Mouse (Mus musculus) lung, embryonic 15.5 days (tissue): ENCODE measurements around the gene Dnajc22. TPM values are rescaled to one million over a fixed set of nuclear protein-coding genes. Genes with fewer than 3 reads are reported as not detected.
"Not testable (repeated sequence)": the region's sequence is repeated elsewhere in the genome, so short reads cannot be mapped to it uniquely, and the experiment has no call there.

Experiments
- ATAC-seq: fragments of 200-750 bp; cut with Nextera tagmentation; 2 replicates; pipeline ENCODE4 v1.8.0; 2017; ENCODE audit warnings: moderate number of reproducible peaks, borderline replicate concordance; ENCODE audit not compliant: low FRiP score, low TSS enrichment; ENCODE audit errors: extremely low read depth
- H3K27ac ChIP-seq: fragments of 300-500 bp; sonication (generic); 2 replicates; pipeline ENCODE4 v1.5.1; 2015; ENCODE audit warnings: moderate library complexity, mild to moderate bottlenecking, inconsistent platforms
- H3K27me3 ChIP-seq: fragments of 300-500 bp; sonication (generic); 2 replicates; pipeline ENCODE4 v1.6.1; 2015; ENCODE audit warnings: inconsistent platforms
- H3K36me3 ChIP-seq: fragments of 300-500 bp; sonication (generic); 2 replicates; pipeline ENCODE4 v1.6.1; 2015; ENCODE audit warnings: inconsistent platforms
- H3K4me1 ChIP-seq: fragments of 300-500 bp; sonication (generic); 2 replicates; pipeline ENCODE4 v1.6.1; 2015; ENCODE audit warnings: inconsistent platforms
- H3K4me2 ChIP-seq: fragments of 300-500 bp; sonication (generic); 2 replicates; pipeline ENCODE4 v1.6.1; 2015; ENCODE audit warnings: inconsistent platforms, mild to moderate bottlenecking, moderate library complexity
- H3K4me3 ChIP-seq: fragments of 300-500 bp; sonication (generic); 2 replicates; pipeline ENCODE4 v1.5.1; 2015; ENCODE audit warnings: mild to moderate bottlenecking, inconsistent platforms
- H3K9ac ChIP-seq: fragments of 300-500 bp; sonication (generic); 2 replicates; pipeline ENCODE4 v1.6.1; 2015; ENCODE audit warnings: inconsistent platforms
- H3K9me3 ChIP-seq: fragments of 300-500 bp; sonication (generic); 2 replicates; pipeline ENCODE4 v1.6.1; 2016; ENCODE audit warnings: inconsistent platforms
- WGBS: fragments of 180-500 bp; shearing (Covaris S2); methylation state at CpG from one replicate; pipeline ENCODE4 v1.1.7; 2015; 5-methylcytosine and 5-hydroxymethylcytosine counted together
- polyA plus RNA-seq: library from polyadenylated mRNA; unstranded; fragments of >200 nt; fragmentation: Nextera tagmentation; extraction: Ambion mirVana; gene quantifications from 2 replicates; pipeline ENCODE4 v1.2.1, GENCODE M21; 2015

Gene Dnajc22
- polyA plus RNA-seq, 1 experiment from 2014 or later, result 1.9 TPM

DNA sequence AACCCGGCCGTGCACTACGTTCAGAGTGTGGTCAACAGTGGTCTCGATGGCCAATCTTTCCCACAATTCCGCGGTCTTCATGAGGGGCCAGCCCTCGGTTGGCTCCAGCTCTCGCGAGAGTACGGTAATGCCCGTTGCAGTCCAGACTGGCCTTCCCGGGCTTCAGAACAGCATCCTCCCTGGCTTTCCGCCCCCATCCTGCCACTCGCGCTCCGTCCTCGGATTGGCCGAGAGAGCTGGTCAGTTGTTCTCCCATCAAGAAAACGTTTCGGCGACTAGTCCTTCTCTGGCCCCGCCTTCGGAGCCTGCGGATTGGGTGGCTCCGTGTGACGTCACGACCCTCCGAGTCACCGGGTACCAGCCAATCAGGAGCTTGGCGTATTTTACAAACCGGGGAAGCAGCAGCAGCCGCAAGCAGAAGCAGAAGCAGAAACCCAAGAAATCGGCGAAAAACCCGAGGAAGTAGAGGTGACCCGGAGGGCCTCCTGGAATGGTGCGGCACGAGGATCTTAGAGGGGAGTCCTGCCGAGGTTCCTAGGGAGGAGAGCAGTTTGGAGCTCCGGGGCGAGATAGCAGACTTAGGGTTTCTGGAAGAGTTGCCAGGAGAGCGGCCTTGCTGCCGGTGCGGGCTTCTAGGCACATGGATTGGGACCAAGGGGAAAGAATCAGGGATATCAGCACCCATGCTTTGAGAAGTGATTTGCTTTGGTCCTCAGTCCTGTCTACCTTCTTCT lies 18.2 kb upstream of the Dnajc22 start:
- H3K27ac ChIP-seq, result peak overlapping the region; percentile 96
- under 1% methylated on average over 44 of the region's 44 CpGs for WGBS
- H3K9ac ChIP-seq, result peak overlapping the region; percentile 61
- peak overlapping the region; percentile 61 for H3K4me3 ChIP-seq
- H3K27me3 ChIP-seq, result no peaks in the 10 kb centered on the region
- peak; percentile 98 for ATAC-seq
- no peaks in the 10 kb centered on the region for H3K9me3 ChIP-seq
- peak overlapping the region; percentile 82 for H3K4me2 ChIP-seq
- H3K36me3 ChIP-seq, result peaks cover 25% of the 10 kb centered on the region
- peaks cover 27% of the 10 kb centered on the region for H3K4me1 ChIP-seq

DNA sequence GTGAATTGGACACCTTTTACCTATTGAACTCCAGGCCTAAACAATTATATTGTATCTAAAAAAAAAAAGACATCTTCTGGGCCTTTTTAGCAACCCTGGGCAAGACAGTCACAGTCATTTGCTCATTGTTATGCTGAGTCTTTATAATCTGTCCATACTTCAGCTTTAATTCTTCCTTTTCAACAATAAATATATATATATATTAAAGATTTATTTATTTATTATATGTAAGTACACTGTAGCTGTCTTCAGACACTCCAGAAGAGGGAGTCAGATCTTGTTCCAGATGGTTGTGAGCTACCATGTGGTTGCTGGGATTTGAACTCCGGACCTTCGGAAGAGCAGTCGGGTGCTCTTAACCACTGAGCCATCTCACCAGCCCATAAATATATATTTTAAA lies 17.0 kb upstream of the Dnajc22 start:
- ATAC-seq, H3K27ac ChIP-seq, H3K9me3 ChIP-seq, H3K9ac ChIP-seq, H3K27me3 ChIP-seq: not testable (repeated sequence)
- Histone ChIP-seq H3K4me1 (peaks cover 27% of the 10 kb centered on the region), H3K36me3 (peaks cover 33% of the 10 kb centered on the region), H3K4me2 (peak overlapping the region; percentile 82), H3K4me3 (peak overlapping the region; percentile 61)
- WGBS, result 93% methylated on average over 3 of the region's 3 CpGs

DNA sequence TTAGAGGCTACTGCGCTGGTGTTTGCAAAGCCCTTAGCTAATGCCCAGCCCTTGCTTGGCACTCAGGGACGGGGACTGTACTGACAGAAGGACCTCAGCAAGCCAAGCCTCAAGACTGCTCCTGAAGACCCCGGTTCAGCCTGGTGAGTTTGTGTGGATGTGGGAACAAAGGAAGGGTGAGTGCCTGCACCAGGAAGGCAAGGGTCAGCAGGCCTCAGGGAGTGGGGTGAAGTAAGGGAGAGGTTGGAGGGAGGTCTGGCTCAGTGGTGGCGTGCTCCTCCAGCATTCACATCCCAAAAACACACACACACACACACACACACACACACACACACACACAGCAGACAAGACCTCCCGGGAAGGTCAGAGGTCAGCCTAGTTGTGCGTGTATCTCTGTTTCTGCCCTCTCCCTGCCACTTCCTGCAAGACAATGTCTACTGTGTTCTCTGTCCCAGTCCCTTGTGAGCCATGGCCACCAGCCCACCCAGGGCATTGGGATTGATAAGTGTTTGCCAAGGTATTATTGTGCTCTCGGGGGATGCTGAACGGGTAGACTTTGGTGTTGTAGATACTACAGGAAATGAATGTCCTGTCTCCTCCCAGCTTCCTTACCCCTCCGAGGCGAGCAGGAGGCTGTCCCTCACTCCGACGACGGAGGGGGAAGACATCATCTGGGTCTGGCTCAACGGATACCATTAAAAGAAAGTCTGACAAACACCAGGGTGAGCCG lies 14.6 kb upstream of the Dnajc22 start:
- H3K27ac ChIP-seq, result no peak overlapping the region
- 69% methylated on average over 15 of the region's 15 CpGs for WGBS
- H3K4me3 ChIP-seq, result no peak overlapping the region
- no peak overlapping the region for H3K4me2 ChIP-seq
- no peaks in the 10 kb centered on the region for H3K9me3 ChIP-seq
- H3K27me3 ChIP-seq, result no peaks in the 10 kb centered on the region
- no peak for ATAC-seq
- peaks cover 56% of the 10 kb centered on the region for H3K36me3 ChIP-seq
- peaks cover 27% of the 10 kb centered on the region for H3K4me1 ChIP-seq
- no peak overlapping the region for H3K9ac ChIP-seq

DNA sequence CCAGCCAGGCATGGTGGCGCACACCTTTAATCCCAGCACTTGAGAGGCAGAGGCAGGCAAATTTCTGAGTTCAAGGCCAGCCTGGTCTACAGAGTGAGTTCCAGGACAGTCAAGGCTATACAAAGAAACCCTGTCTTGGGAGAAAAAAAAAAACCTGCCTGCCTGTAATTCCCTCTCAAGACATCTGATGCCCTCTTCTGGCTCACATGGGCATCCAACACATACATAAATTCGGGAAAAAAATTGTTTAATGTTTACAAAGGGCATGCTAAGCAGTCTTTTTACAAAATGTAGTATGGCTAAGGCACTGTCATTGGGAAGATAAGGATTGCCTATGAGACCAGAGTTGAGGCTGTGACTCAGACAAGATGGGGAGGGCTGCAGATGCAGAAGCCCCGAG lies 13.2 kb upstream of the Dnajc22 start:
- no peak overlapping the region for H3K9ac ChIP-seq
- H3K4me2 ChIP-seq, result no peak overlapping the region
- no peak overlapping the region for H3K27ac ChIP-seq
- peaks cover 12% of the 10 kb centered on the region for H3K27me3 ChIP-seq
- no peak overlapping the region for H3K4me3 ChIP-seq
- peaks cover 56% of the 10 kb centered on the region for H3K36me3 ChIP-seq
- WGBS, result 66% methylated on average over 3 of the region's 3 CpGs
- H3K4me1 ChIP-seq, result peaks cover 30% of the 10 kb centered on the region
- ATAC-seq, result no peak
- H3K9me3 ChIP-seq, result no peaks in the 10 kb centered on the region

DNA sequence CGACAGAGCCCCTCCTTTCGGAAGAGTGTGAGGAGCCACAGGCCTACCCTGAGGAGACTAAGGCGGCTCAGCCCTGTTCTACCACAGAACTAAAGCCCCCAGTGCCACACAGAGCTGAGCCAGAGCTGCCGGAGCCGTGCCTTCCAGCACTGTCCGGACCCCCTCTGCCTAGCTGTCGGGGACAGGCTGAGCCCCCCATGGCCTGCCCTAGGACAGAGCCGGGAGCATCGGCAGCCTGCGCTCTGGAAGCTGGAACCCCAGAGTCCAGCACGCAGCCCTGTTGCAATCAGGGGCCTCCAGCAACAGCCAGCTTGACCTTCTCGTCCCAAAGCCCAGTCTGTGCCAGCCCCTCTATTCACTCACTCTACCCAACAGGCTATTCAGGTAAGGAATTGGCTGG lies 10.6 kb upstream of the Dnajc22 start:
- H3K27ac ChIP-seq, result no peak overlapping the region
- H3K36me3 ChIP-seq, result peaks cover 46% of the 10 kb centered on the region
- no peak overlapping the region for H3K9ac ChIP-seq
- ATAC-seq, result no peak; the same call in 1 of the 2 replicates
- H3K9me3 ChIP-seq, result no peaks in the 10 kb centered on the region
- peaks cover 37% of the 10 kb centered on the region for H3K27me3 ChIP-seq
- WGBS, result 96% methylated on average over 12 of the region's 12 CpGs
- peaks cover 11% of the 10 kb centered on the region for H3K4me1 ChIP-seq
- H3K4me3 ChIP-seq, result no peak overlapping the region
- no peak overlapping the region for H3K4me2 ChIP-seq

DNA sequence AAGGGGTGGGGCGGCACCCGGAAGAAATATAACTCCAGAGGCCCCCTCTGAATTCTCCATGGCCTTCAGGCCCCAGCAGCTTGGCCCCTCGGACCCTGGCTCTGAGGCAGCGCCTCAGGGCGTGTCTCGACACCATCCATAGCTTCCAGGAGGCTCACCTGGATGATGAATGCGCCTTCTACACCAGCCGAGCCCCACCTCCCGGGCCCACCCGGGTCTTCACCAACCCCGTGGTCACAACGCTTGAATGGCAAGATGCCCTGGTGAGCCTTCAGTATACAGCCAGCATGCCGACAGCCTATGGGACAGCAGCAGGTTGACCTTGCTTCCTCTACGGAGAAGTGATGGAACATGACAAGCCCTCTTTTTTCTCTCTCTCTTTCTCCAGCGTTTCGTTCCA lies 10.1 kb upstream of the Dnajc22 start:
- H3K4me1 ChIP-seq, result peaks cover 10% of the 10 kb centered on the region; the same call in 1 of the 2 replicates
- no peak for ATAC-seq
- H3K4me2 ChIP-seq, result no peak overlapping the region
- H3K27me3 ChIP-seq, result peaks cover 42% of the 10 kb centered on the region
- WGBS, result 87% methylated on average over 16 of the region's 16 CpGs
- H3K36me3 ChIP-seq, result peaks cover 42% of the 10 kb centered on the region
- H3K9ac ChIP-seq, result no peak overlapping the region
- no peak overlapping the region for H3K27ac ChIP-seq
- no peak overlapping the region for H3K4me3 ChIP-seq
- H3K9me3 ChIP-seq, result no peaks in the 10 kb centered on the region

DNA sequence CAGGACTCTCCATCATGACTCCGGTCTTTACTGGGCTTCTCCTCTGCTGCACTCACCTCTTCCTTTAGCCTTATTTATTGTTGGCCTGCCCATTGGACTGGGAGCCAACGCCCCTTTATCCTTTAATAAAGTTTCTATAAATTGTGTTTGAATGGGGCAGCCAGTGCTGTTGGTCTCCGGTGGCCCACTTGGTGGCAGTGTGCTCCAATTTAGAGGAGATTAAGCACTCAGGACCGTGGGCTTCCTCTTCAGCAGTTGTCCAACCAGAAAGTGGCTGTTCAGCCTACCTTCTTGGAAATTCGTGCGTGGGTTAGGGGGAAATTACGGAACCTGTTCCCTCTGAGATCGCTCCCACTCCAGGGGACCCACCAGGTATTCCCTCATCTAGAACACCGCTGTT lies 9.7 kb upstream of the Dnajc22 start:
- no peak overlapping the region for H3K4me3 ChIP-seq
- no peak overlapping the region for H3K9ac ChIP-seq
- H3K27me3 ChIP-seq, result peaks cover 47% of the 10 kb centered on the region
- H3K9me3 ChIP-seq, result no peaks in the 10 kb centered on the region
- H3K4me2 ChIP-seq, result no peak overlapping the region
- H3K27ac ChIP-seq, result no peak overlapping the region
- H3K4me1 ChIP-seq, result peaks cover 14% of the 10 kb centered on the region; the same call in 1 of the 2 replicates
- WGBS, result 67% methylated on average over 9 of the region's 9 CpGs
- peaks cover 38% of the 10 kb centered on the region for H3K36me3 ChIP-seq
- ATAC-seq, result no peak

DNA sequence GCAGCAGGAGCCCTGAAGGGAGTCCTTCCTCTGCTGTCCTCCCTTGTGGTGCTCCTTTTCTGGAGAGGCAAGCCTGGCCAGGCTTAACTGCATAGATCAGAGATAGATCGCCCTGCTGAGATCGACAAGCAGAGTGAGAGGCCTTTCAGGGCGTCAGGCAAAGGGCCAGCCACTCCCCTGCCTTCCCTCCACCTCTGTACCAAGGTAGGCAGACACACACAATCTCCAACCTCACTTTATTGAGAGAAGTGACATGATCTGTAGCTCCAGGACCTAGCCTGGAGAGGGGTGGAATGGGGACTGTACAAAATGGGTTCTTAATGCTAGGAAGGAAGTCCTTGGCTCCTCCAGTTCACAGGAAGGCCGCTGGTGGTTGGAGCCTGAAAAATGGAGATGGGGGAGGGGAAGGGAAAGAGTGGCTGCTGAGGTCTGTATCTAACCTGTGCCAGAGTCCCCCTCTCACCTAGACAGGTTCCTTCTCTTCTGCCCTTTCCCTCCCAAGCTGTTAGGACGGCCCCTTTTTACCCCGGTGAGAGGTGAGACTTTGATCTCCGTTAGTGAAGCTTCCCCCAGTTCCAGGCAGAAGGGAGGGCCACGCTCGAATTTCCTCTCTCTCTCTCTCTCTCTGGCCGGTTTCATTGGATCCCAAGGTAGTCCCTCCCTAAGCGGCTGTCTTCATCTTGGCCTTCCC lies 9.0 kb upstream of the Dnajc22 start:
- no peak overlapping the region for H3K27ac ChIP-seq

DNA sequence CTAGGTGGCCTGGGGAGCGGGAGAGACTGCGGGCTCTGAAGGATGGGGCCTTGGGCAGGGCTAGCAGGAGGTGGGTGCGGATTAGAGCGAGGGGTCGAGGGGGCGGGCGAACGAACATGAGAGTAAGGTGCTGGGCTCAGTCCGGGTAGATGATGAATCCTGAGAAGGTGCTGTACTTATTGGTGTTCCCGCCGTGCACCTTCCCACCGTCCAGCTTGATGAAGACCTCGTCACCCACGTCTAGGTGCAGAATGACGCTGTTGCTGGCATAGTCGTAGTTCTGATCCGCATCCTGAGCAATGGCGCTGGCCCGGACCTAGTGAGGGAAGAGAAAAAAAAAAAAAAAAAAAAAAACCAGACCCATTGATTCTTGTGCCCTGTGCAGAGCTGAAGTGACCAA lies 8.4 kb upstream of the Dnajc22 start:
- no peaks in the 10 kb centered on the region for H3K9me3 ChIP-seq
- peaks cover 31% of the 10 kb centered on the region for H3K36me3 ChIP-seq
- ATAC-seq, result no peak
- H3K27ac ChIP-seq, result no peak overlapping the region
- peak overlapping the region; percentile 2; the same call in 1 of the 2 replicates for H3K4me2 ChIP-seq
- H3K4me1 ChIP-seq, result peaks cover 18% of the 10 kb centered on the region
- 13% methylated on average over 19 of the region's 19 CpGs for WGBS
- no peak overlapping the region for H3K9ac ChIP-seq
- peaks cover 60% of the 10 kb centered on the region for H3K27me3 ChIP-seq
- H3K4me3 ChIP-seq, result no peak overlapping the region

More for the DNA sequence above, 9.0 kb upstream of the Dnajc22 start:
- H3K9ac ChIP-seq, result no peak overlapping the region
- no peak for ATAC-seq
- no peaks in the 10 kb centered on the region for H3K9me3 ChIP-seq
- H3K27me3 ChIP-seq, result peaks cover 54% of the 10 kb centered on the region
- H3K4me1 ChIP-seq, result peaks cover 18% of the 10 kb centered on the region
- H3K4me3 ChIP-seq, result no peak overlapping the region
- H3K36me3 ChIP-seq, result peaks cover 31% of the 10 kb centered on the region
- peak overlapping the region; percentile 2; the same call in 1 of the 2 replicates for H3K4me2 ChIP-seq
- 9% methylated on average over 11 of the region's 11 CpGs for WGBS

DNA sequence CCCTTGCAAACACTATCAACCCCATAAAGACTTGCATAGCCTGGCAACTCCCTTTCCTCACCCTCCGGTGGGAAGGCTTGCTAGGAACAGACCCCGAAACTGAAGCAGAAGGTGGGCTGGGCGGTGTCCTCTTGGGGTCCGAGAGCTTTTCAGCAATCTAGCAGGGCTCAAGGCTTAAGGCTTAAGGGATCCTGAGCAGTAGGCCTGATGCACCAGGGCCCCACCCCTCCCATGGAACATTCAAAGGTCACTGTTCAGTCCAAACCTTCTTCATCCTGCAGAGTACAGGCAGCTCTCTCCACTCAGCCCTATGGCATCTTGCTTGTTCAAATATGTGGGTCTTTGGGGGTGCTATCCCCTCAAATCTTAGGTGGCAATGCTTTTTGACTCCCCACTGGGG lies 7.0 kb upstream of the Dnajc22 start:
- no peak overlapping the region for H3K27ac ChIP-seq
- no peak overlapping the region for H3K9ac ChIP-seq
- 80% methylated on average over 4 of the region's 4 CpGs for WGBS
- H3K9me3 ChIP-seq, result no peaks in the 10 kb centered on the region
- ATAC-seq, result no peak
- H3K4me3 ChIP-seq, result no peak overlapping the region
- H3K27me3 ChIP-seq, result peaks cover 74% of the 10 kb centered on the region
- H3K36me3 ChIP-seq, result peaks cover 23% of the 10 kb centered on the region
- H3K4me1 ChIP-seq, result peaks cover 18% of the 10 kb centered on the region
- no peak overlapping the region for H3K4me2 ChIP-seq

DNA sequence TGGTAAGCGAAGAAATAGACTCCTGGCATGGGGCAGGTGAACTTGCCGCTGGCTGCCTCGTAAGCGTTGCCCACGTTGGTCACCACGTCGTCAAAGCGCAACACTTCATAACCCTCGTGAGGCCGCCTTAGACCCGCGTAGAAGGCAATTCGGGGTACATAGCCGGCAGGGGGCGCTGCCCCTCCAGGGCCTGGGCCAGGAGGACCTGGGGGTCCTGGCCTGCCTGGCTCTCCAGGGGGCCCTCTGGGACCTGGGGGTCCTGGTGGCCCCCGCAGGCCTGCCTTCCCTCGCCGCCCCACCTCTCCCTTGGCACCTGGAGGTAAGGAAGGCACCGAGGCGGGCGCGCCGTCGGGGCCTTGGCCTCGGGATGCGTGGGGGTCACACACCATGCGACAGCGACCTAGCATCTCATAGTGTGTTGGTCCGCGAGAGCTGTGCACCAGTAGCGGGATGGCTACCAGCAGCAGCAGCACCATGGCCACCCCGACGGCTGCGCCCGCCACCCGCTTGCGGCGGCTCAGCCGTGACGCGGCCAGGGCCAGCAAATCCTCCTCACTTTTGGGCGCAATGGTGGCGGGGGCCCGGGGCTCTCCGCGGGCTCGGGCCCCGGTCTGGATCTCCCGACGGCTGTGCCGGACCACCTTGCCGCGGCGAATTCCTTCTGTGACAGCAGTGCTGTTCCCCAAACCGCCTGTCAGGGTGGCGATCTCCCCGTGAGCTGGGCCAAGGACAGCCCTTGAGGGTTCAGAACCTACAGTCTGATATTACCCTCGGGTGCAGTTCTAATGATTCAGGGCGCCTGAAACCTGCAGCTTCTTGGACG lies 5.5 kb upstream of the Dnajc22 start, which contains the start of gene C1ql4:
C1ql4 (minus strand) TSS at position 565 of the 823 bp plus-strand sequence.
- Histone ChIP-seq H3K36me3 (peaks cover 8% of the 10 kb centered on the region), H3K4me1 (peaks cover 18% of the 10 kb centered on the region), H3K27ac (no peak within 1 kb of the TSS), H3K4me3 (peak within 1 kb of the TSS; percentile 22), H3K9me3 (no peaks in the 10 kb centered on the region), H3K9ac (no peak within 1 kb of the TSS), H3K4me2 (peak within 1 kb of the TSS; percentile 44), H3K27me3 (peaks cover 89% of the 10 kb centered on the region)
- ATAC-seq, result no peak
- 8% methylated on average over 54 of the region's 60 CpGs for WGBS
